Mouse (Mus musculus) embryonic facial prominence, embryonic 12.5 days (tissue): ENCODE data around the gene 2700081O15Rik. TPM values are rescaled to one million over a fixed set of nuclear protein-coding genes. Genes with fewer than 3 reads are reported as not detected.
"Not testable (repeated sequence)": the region's sequence is repeated elsewhere in the genome, so short reads cannot be mapped to it uniquely, and the experiment has no call there.

Experiments used
- ATAC-seq: fragments of 200-750 bp; cut with Nextera tagmentation; 2 replicates; pipeline ENCODE4 v1.8.0; 2017; ENCODE audit not compliant: insufficient number of reproducible peaks, insufficient read depth, low FRiP score, low TSS enrichment
- H3K27ac ChIP-seq: fragments of 300-500 bp; sonication (generic); 2 replicates; pipeline ENCODE4 v1.5.1; 2016; ENCODE audit warnings: mild to moderate bottlenecking
- H3K27me3 ChIP-seq: fragments of 300-500 bp; sonication (generic); 2 replicates; pipeline ENCODE4 v1.6.1; 2016; ENCODE audit warnings: mild to moderate bottlenecking, moderate library complexity
- H3K36me3 ChIP-seq: fragments of 300-500 bp; sonication (generic); 2 replicates; pipeline ENCODE4 v1.6.1; 2016; ENCODE audit warnings: mild to moderate bottlenecking
- H3K4me1 ChIP-seq: fragments of 300-500 bp; sonication (generic); 2 replicates; pipeline ENCODE4 v1.6.1; 2016
- H3K4me2 ChIP-seq: fragments of 300-500 bp; sonication (generic); replicated peaks from 2 replicates; pipeline ENCODE4 v1.6.1; 2016; ENCODE audit warnings: mild to moderate bottlenecking, moderate library complexity
- H3K4me3 ChIP-seq: fragments of 300-500 bp; sonication (generic); 2 replicates; pipeline ENCODE4 v1.5.1; 2016; ENCODE audit warnings: mild to moderate bottlenecking
- H3K9ac ChIP-seq: fragments of 300-500 bp; sonication (generic); 2 replicates; pipeline ENCODE4 v1.6.1; 2016; ENCODE audit warnings: mild to moderate bottlenecking, moderate library complexity
- H3K9me3 ChIP-seq: fragments of 300-500 bp; sonication (generic); 2 replicates; pipeline ENCODE4 v1.6.1; 2016; ENCODE audit warnings: mild to moderate bottlenecking, moderate library complexity
- WGBS: fragments of 180-500 bp; shearing (Covaris S2); methylation state at CpG from one replicate; pipeline ENCODE4 v1.1.7; 2016; 5-methylcytosine and 5-hydroxymethylcytosine counted together
- polyA plus RNA-seq: library from polyadenylated mRNA; unstranded; fragments of >200 nt; fragmentation: Nextera tagmentation; extraction: Ambion mirVana; gene quantifications from 2 replicates; pipeline ENCODE4 v1.2.1, GENCODE M21; 2016

The 2700081O15Rik gene
- polyA plus RNA-seq, result 12.5 and 13.3 TPM in 2 replicates

- under 1% methylated on average over 88 of the region's 107 CpGs for WGBS
Measured at GRCm38 (mm10) chr19:7416834-7417735, at the start of gene 2700081O15Rik. Gene 2700081O15Rik (plus strand): TSS chr19:7417625.

GRCm38 (mm10) chr19:7369469-7369868, 48.0 kb upstream of the 2700081O15Rik start:
- WGBS, result 88% methylated on average over 4 of the region's 4 CpGs
- not testable (repeated sequence) for H3K4me2 ChIP-seq, ATAC-seq

More at GRCm38 (mm10) chr19:7416834-7417735, at the start of gene 2700081O15Rik:
- peak within 1 kb of the TSS; percentile 84 for H3K4me2 ChIP-seq
- H3K36me3 ChIP-seq, result peaks cover 23% of the 10 kb centered on the region
- H3K27me3 ChIP-seq, result no peaks in the 10 kb centered on the region
- H3K4me3 ChIP-seq, result peak within 1 kb of the TSS; percentile 81
- H3K4me1 ChIP-seq, result peaks cover 46% of the 10 kb centered on the region
- peak within 1 kb of the TSS; percentile 96 for H3K27ac ChIP-seq
- peak; percentile 57 for ATAC-seq
- no peaks in the 10 kb centered on the region for H3K9me3 ChIP-seq
- H3K9ac ChIP-seq, result peak within 1 kb of the TSS; percentile 98

GRCm38 (mm10) chr19:7374491-7374890, 42.9 kb upstream of the 2700081O15Rik start:
- no peak for ATAC-seq
- WGBS, result 95% methylated on average over 8 of the region's 8 CpGs
- H3K36me3 ChIP-seq, result peaks cover 72% of the 10 kb centered on the region

More at GRCm38 (mm10) chr19:7369469-7369868, 48.0 kb upstream of the 2700081O15Rik start:
- H3K27me3 ChIP-seq, H3K9ac ChIP-seq, H3K27ac ChIP-seq, H3K4me3 ChIP-seq, H3K4me1 ChIP-seq, H3K9me3 ChIP-seq: not testable (repeated sequence)
- peaks cover 74% of the 10 kb centered on the region for H3K36me3 ChIP-seq

GRCm38 (mm10) chr19:7377639-7378038, 39.8 kb upstream of the 2700081O15Rik start:
- Histone ChIP-seq H3K4me2 (no peak overlapping the region), H3K4me3 (no peak overlapping the region), H3K4me1 (peaks cover 18% of the 10 kb centered on the region), H3K9me3 (no peaks in the 10 kb centered on the region), H3K9ac (no peak overlapping the region), H3K27me3 (no peaks in the 10 kb centered on the region), H3K27ac (no peak overlapping the region), H3K36me3 (peaks cover 44% of the 10 kb centered on the region)
- ATAC-seq, result no peak
- 76% methylated on average over 2 of the region's 2 CpGs for WGBS

More at GRCm38 (mm10) chr19:7374491-7374890, 42.9 kb upstream of the 2700081O15Rik start:
- Histone ChIP-seq H3K4me2 (no peak overlapping the region), H3K4me3 (no peak overlapping the region), H3K27ac (no peak overlapping the region), H3K9me3 (no peaks in the 10 kb centered on the region), H3K27me3 (no peaks in the 10 kb centered on the region), H3K9ac (no peak overlapping the region; the same call in 1 of the 2 replicates), H3K4me1 (no peaks in the 10 kb centered on the region)

- H3K4me2 ChIP-seq, result peak overlapping the region; percentile 64
- 3% methylated on average over 8 of the region's 8 CpGs for WGBS
- H3K9me3 ChIP-seq, result no peaks in the 10 kb centered on the region
- ATAC-seq, result no peak
- H3K9ac ChIP-seq, result peak overlapping the region; percentile 98
- 0 out of 2 replicates have a peak, but pooled peaks cover 7% of the 10 kb centered on the region for H3K36me3 ChIP-seq
- no peaks in the 10 kb centered on the region for H3K27me3 ChIP-seq
- peaks cover 25% of the 10 kb centered on the region for H3K4me1 ChIP-seq
- H3K4me3 ChIP-seq, result peak overlapping the region; percentile 83
- peak overlapping the region; percentile 92 for H3K27ac ChIP-seq
Measured at GRCm38 (mm10) chr19:7381906-7382247, 35.5 kb upstream of the 2700081O15Rik start.

- 0 out of 2 replicates have a peak, but pooled peaks cover 7% of the 10 kb centered on the region for H3K36me3 ChIP-seq
- peak overlapping the region; percentile 98 for H3K9ac ChIP-seq
- H3K27me3 ChIP-seq, result no peaks in the 10 kb centered on the region
- H3K4me1 ChIP-seq, result peaks cover 25% of the 10 kb centered on the region
- WGBS, result under 1% methylated on average over 60 of the region's 60 CpGs
- peak overlapping the region; percentile 83 for H3K4me3 ChIP-seq
- peak overlapping the region; percentile 92 for H3K27ac ChIP-seq
- peak overlapping the region; percentile 64 for H3K4me2 ChIP-seq
- no peaks in the 10 kb centered on the region for H3K9me3 ChIP-seq
- peak; percentile 76 for ATAC-seq
Measured at GRCm38 (mm10) chr19:7382248-7382902, 35.0 kb upstream of the 2700081O15Rik start.

GRCm38 (mm10) chr19:7382903-7383865, 34.2 kb upstream of the 2700081O15Rik start, which contains the start of gene Spindoc:
Gene Spindoc (minus strand): TSS chr19:7382994.
- peak within 1 kb of the TSS; percentile 92 for H3K27ac ChIP-seq
- WGBS, result under 1% methylated on average over 52 of the region's 52 CpGs
- H3K9me3 ChIP-seq, result 0 out of 2 replicates have a peak, but pooled peaks cover 3% of the 10 kb centered on the region
- H3K27me3 ChIP-seq, result no peaks in the 10 kb centered on the region
- H3K4me2 ChIP-seq, result peak within 1 kb of the TSS; percentile 64
- peak within 1 kb of the TSS; percentile 98 for H3K9ac ChIP-seq
- peaks cover 25% of the 10 kb centered on the region for H3K4me1 ChIP-seq
- 0 out of 2 replicates have a peak, but pooled peaks cover 7% of the 10 kb centered on the region for H3K36me3 ChIP-seq
- ATAC-seq, result peak; percentile 96
- peak within 1 kb of the TSS; percentile 83 for H3K4me3 ChIP-seq

GRCm38 (mm10) chr19:7386042-7386441, 31.4 kb upstream of the 2700081O15Rik start:
- 75% methylated on average over 2 of the region's 2 CpGs for WGBS
- Histone ChIP-seq H3K9me3 (peaks cover 8% of the 10 kb centered on the region; the same call in 1 of the 2 replicates), H3K27me3 (no peaks in the 10 kb centered on the region), H3K4me1 (peaks cover 15% of the 10 kb centered on the region), H3K4me2 (no peak overlapping the region), H3K27ac (no peak overlapping the region), H3K4me3 (no peak overlapping the region), H3K36me3 (no peaks in the 10 kb centered on the region), H3K9ac (no peak overlapping the region)
- no peak for ATAC-seq

GRCm38 (mm10) chr19:7388488-7388887, 28.9 kb upstream of the 2700081O15Rik start:
- Histone ChIP-seq H3K9me3 (peaks cover 11% of the 10 kb centered on the region; the same call in 1 of the 2 replicates), H3K27me3 (no peaks in the 10 kb centered on the region), H3K9ac (no peak overlapping the region), H3K4me2 (no peak overlapping the region), H3K36me3 (no peaks in the 10 kb centered on the region), H3K27ac (no peak overlapping the region), H3K4me3 (no peak overlapping the region), H3K4me1 (peaks cover 5% of the 10 kb centered on the region)
- no peak for ATAC-seq
- WGBS, result 80% methylated on average over 6 of the region's 6 CpGs

GRCm38 (mm10) chr19:7396867-7397826, 20.3 kb upstream of the 2700081O15Rik start:
- not testable (repeated sequence) for H3K27me3 ChIP-seq, ATAC-seq, H3K36me3 ChIP-seq, H3K9ac ChIP-seq, H3K27ac ChIP-seq, H3K4me2 ChIP-seq, H3K4me3 ChIP-seq, H3K4me1 ChIP-seq, H3K9me3 ChIP-seq
- 74% methylated on average over 9 of the region's 10 CpGs for WGBS
